Mouse (Mus musculus) lung, embryonic 16.5 days (tissue): ENCODE measurements around the gene Vps45. TPM values are rescaled to one million over a fixed set of nuclear protein-coding genes. Genes with fewer than 3 reads are reported as not detected.
"Not testable (repeated sequence)": the region's sequence is repeated elsewhere in the genome, so short reads cannot be mapped to it uniquely, and the experiment has no call there.

Experiments
- ATAC-seq: fragments of 200-750 bp; cut with Nextera tagmentation; 2 replicates; pipeline ENCODE4 v1.8.0; 2017; ENCODE audit warnings: low read depth, mild to moderate bottlenecking, moderate library complexity
- H3K27ac ChIP-seq: fragments of 300-500 bp; sonication (generic); 2 replicates; pipeline ENCODE4 v1.5.1; 2014; ENCODE audit warnings: mild to moderate bottlenecking, control low read depth, low read length
- H3K27me3 ChIP-seq: fragments of 300-500 bp; sonication (generic); 2 replicates; pipeline ENCODE4 v1.6.1; 2014; ENCODE audit warnings: low read depth, low read length, mixed read lengths; ENCODE audit not compliant: control insufficient read depth, insufficient read depth
- H3K36me3 ChIP-seq: fragments of 300-500 bp; sonication (generic); 2 replicates; pipeline ENCODE4 v1.6.1; 2014; ENCODE audit warnings: low read length; ENCODE audit not compliant: control insufficient read depth, insufficient read depth
- H3K4me1 ChIP-seq: fragments of 300-500 bp; sonication (generic); replicated peaks from 2 replicates; pipeline ENCODE4 v1.6.1; 2014; ENCODE audit warnings: low read length, mixed read lengths; ENCODE audit not compliant: control insufficient read depth, insufficient read depth
- H3K4me2 ChIP-seq: fragments of 300-500 bp; sonication (generic); 2 replicates; pipeline ENCODE4 v1.6.1; 2014; ENCODE audit warnings: low read depth, low read length, control low read depth
- H3K4me3 ChIP-seq: fragments of 300-500 bp; sonication (generic); 2 replicates; pipeline ENCODE4 v1.5.1; 2014; ENCODE audit warnings: mild to moderate bottlenecking, low read length, control low read depth
- H3K9ac ChIP-seq: fragments of 300-500 bp; sonication (generic); 2 replicates; pipeline ENCODE4 v1.6.1; 2014; ENCODE audit warnings: low read length, control low read depth
- H3K9me3 ChIP-seq: fragments of 300-500 bp; sonication (generic); 2 replicates; pipeline ENCODE4 v1.6.1; 2016; ENCODE audit warnings: low read length; ENCODE audit not compliant: control insufficient read depth
- WGBS: fragments of 180-500 bp; shearing (Covaris S2); extraction: QIAGEN DNeasy Blood & Tissue Kit; methylation state at CpG from one replicate; pipeline ENCODE4 v1.1.7; 2014; 5-methylcytosine and 5-hydroxymethylcytosine counted together
- polyA plus RNA-seq: library from polyadenylated mRNA; unstranded; fragments of >200 nt; fragmentation: Nextera tagmentation; extraction: Ambion mirVana; gene quantifications from 2 replicates; pipeline ENCODE4 v1.2.1, GENCODE M21; 2015

Vps45 gene
- polyA plus RNA-seq, 1 experiment from 2014 or later = 39.8 TPM

GRCm38 (mm10) chr3:96051186-96051585 lies 7.1 kb downstream of the Vps45 start:
- peaks cover 2% of the 10 kb centered on the region; the same call in 1 of the 2 replicates for H3K36me3 ChIP-seq
- WGBS = 84% methylated on average over 4 of the region's 4 CpGs
- H3K9me3 ChIP-seq = no peaks in the 10 kb centered on the region
- no peak overlapping the region for H3K9ac ChIP-seq
- no peaks in the 10 kb centered on the region for H3K27me3 ChIP-seq
- H3K4me1 ChIP-seq = no peaks in the 10 kb centered on the region
- no peak overlapping the region for H3K4me3 ChIP-seq
- H3K27ac ChIP-seq = no peak overlapping the region
- no peak overlapping the region for H3K4me2 ChIP-seq
- ATAC-seq = no peak

GRCm38 (mm10) chr3:96050779-96051178 lies 7.5 kb downstream of the Vps45 start:
- WGBS = 86% methylated on average over 7 of the region's 7 CpGs

GRCm38 (mm10) chr3:96044559-96044958 lies 13.7 kb downstream of the Vps45 start:
- not testable (repeated sequence) for H3K9ac ChIP-seq, H3K4me3 ChIP-seq, H3K36me3 ChIP-seq, H3K4me1 ChIP-seq, H3K9me3 ChIP-seq, H3K27ac ChIP-seq, ATAC-seq, H3K27me3 ChIP-seq, H3K4me2 ChIP-seq
- 87% methylated on average over 3 of the region's 3 CpGs for WGBS

More at GRCm38 (mm10) chr3:96050779-96051178, 7.5 kb downstream of the Vps45 start:
- ATAC-seq = no peak
- Histone ChIP-seq H3K27ac (no peak overlapping the region), H3K36me3 (peaks cover 5% of the 10 kb centered on the region; the same call in 1 of the 2 replicates), H3K4me2 (no peak overlapping the region), H3K9me3 (no peaks in the 10 kb centered on the region), H3K9ac (no peak overlapping the region), H3K4me1 (no peaks in the 10 kb centered on the region), H3K27me3 (no peaks in the 10 kb centered on the region), H3K4me3 (no peak overlapping the region)

- Histone ChIP-seq H3K27me3 (no peaks in the 10 kb centered on the region), H3K4me1 (no peaks in the 10 kb centered on the region), H3K9me3 (no peaks in the 10 kb centered on the region), H3K9ac (no peak overlapping the region), H3K27ac (no peak overlapping the region), H3K4me2 (no peak overlapping the region), H3K36me3 (peaks cover 2% of the 10 kb centered on the region; the same call in 1 of the 2 replicates), H3K4me3 (no peak overlapping the region)
- no peak for ATAC-seq
- WGBS = 80% methylated on average over 1 of the region's 1 CpGs
Observed at GRCm38 (mm10) chr3:96043104-96043503, 15.2 kb downstream of the Vps45 start.

GRCm38 (mm10) chr3:96041079-96041478 lies 17.2 kb downstream of the Vps45 start:
- no peaks in the 10 kb centered on the region for H3K4me1 ChIP-seq
- no peak overlapping the region for H3K9ac ChIP-seq
- H3K4me3 ChIP-seq = no peak overlapping the region
- no peak for ATAC-seq
- WGBS = 90% methylated on average over 6 of the region's 6 CpGs
- no peaks in the 10 kb centered on the region for H3K9me3 ChIP-seq
- H3K27ac ChIP-seq = no peak overlapping the region
- H3K4me2 ChIP-seq = no peak overlapping the region
- H3K27me3 ChIP-seq = no peaks in the 10 kb centered on the region
- peaks cover 2% of the 10 kb centered on the region; the same call in 1 of the 2 replicates for H3K36me3 ChIP-seq

GRCm38 (mm10) chr3:96040663-96041006 lies 17.6 kb downstream of the Vps45 start:
- WGBS = 88% methylated on average over 2 of the region's 2 CpGs
- no peak overlapping the region for H3K9ac ChIP-seq
- no peaks in the 10 kb centered on the region for H3K27me3 ChIP-seq
- no peak overlapping the region for H3K27ac ChIP-seq
- no peak for ATAC-seq
- H3K9me3 ChIP-seq = no peaks in the 10 kb centered on the region
- H3K4me1 ChIP-seq = no peaks in the 10 kb centered on the region
- no peak overlapping the region for H3K4me2 ChIP-seq
- H3K36me3 ChIP-seq = no peaks in the 10 kb centered on the region; the same call in 1 of the 2 replicates
- H3K4me3 ChIP-seq = no peak overlapping the region

GRCm38 (mm10) chr3:96039857-96040662 lies 18.2 kb downstream of the Vps45 start:
- Histone ChIP-seq H3K27ac (no peak overlapping the region), H3K4me2 (no peak overlapping the region), H3K27me3 (no peaks in the 10 kb centered on the region), H3K4me1 (no peaks in the 10 kb centered on the region), H3K4me3 (no peak overlapping the region), H3K9me3 (no peaks in the 10 kb centered on the region), H3K36me3 (no peaks in the 10 kb centered on the region), H3K9ac (no peak overlapping the region)
- WGBS = 66% methylated on average over 9 of the region's 9 CpGs
- no peak for ATAC-seq

GRCm38 (mm10) chr3:96038851-96039250 lies 19.4 kb downstream of the Vps45 start:
- no peak for ATAC-seq
- Histone ChIP-seq H3K27ac (no peak overlapping the region), H3K4me3 (no peak overlapping the region), H3K4me2 (no peak overlapping the region), H3K9ac (no peak overlapping the region), H3K9me3 (no peaks in the 10 kb centered on the region), H3K36me3 (no peaks in the 10 kb centered on the region), H3K4me1 (no peaks in the 10 kb centered on the region), H3K27me3 (no peaks in the 10 kb centered on the region)
- WGBS = 91% methylated on average over 4 of the region's 4 CpGs

GRCm38 (mm10) chr3:96038156-96038555 lies 20.1 kb downstream of the Vps45 start:
- no peak overlapping the region for H3K27ac ChIP-seq
- H3K9me3 ChIP-seq = no peaks in the 10 kb centered on the region
- H3K4me1 ChIP-seq = no peaks in the 10 kb centered on the region
- ATAC-seq = no peak
- H3K4me3 ChIP-seq = no peak overlapping the region
- no peaks in the 10 kb centered on the region for H3K27me3 ChIP-seq
- 68% methylated on average over 5 of the region's 5 CpGs for WGBS
- no peak overlapping the region for H3K9ac ChIP-seq
- peaks cover 3% of the 10 kb centered on the region; the same call in 1 of the 2 replicates for H3K36me3 ChIP-seq
- H3K4me2 ChIP-seq = no peak overlapping the region
